Mouse (Mus musculus) intestine, embryonic 14.5 days (tissue): ENCODE measurements around the gene Tmem143. TPM values are rescaled to one million over a fixed set of nuclear protein-coding genes. Genes with fewer than 3 reads are reported as not detected.

Experiments used
- ATAC-seq: fragments of 200-750 bp; cut with Nextera tagmentation; replicated peaks from 2 replicates; pipeline ENCODE4 v1.8.0; 2017; ENCODE audit warnings: low read depth, moderate number of reproducible peaks, moderate TSS enrichment, moderate library complexity; ENCODE audit not compliant: low FRiP score, low TSS enrichment
- DNase-seq: peaks from one replicate; pipeline ENCODE4 v3.0.0-alpha.2; 2018; ENCODE audit warnings: low spot score
- H3K27ac ChIP-seq: fragments of 300-500 bp; sonication (generic); 2 replicates; pipeline ENCODE4 v1.5.1; 2014; ENCODE audit warnings: low read depth, mild to moderate bottlenecking, control low read depth
- H3K27me3 ChIP-seq: fragments of 300-500 bp; sonication (generic); replicated peaks from 2 replicates; pipeline ENCODE4 v1.6.1; 2014; ENCODE audit warnings: low read length, control low read depth; ENCODE audit not compliant: control insufficient read depth, insufficient read depth
- H3K36me3 ChIP-seq: fragments of 300-500 bp; sonication (generic); 2 replicates; pipeline ENCODE4 v1.6.1; 2014; ENCODE audit warnings: low read length, control low read depth; ENCODE audit not compliant: control insufficient read depth, insufficient read depth
- H3K4me1 ChIP-seq: fragments of 300-500 bp; sonication (generic); replicated peaks from 2 replicates; pipeline ENCODE4 v1.6.1; 2014; ENCODE audit warnings: low read length, control low read depth, mixed read lengths; ENCODE audit not compliant: control insufficient read depth, insufficient read depth
- H3K4me2 ChIP-seq: fragments of 300-500 bp; sonication (generic); 2 replicates; pipeline ENCODE4 v1.6.1; 2014; ENCODE audit warnings: low read length
- H3K4me3 ChIP-seq: fragments of 300-500 bp; sonication (generic); 2 replicates; pipeline ENCODE4 v1.5.1; 2014; ENCODE audit warnings: low read depth, low read length, control low read depth, mixed read lengths
- H3K9ac ChIP-seq: fragments of 300-500 bp; sonication (generic); 2 replicates; pipeline ENCODE4 v1.6.1; 2014; ENCODE audit warnings: mild to moderate bottlenecking, low read length
- H3K9me3 ChIP-seq: fragments of 300-500 bp; sonication (generic); 2 replicates; pipeline ENCODE4 v1.6.1; 2016; ENCODE audit warnings: low read length, control low read depth; ENCODE audit not compliant: control insufficient read depth
- WGBS: fragments of 180-500 bp; shearing (Covaris S2); extraction: QIAGEN DNeasy Blood & Tissue Kit; methylation state at CpG from one replicate; pipeline ENCODE4 v1.1.7; 2014; 5-methylcytosine and 5-hydroxymethylcytosine counted together
- polyA plus RNA-seq: library from polyadenylated mRNA; unstranded; fragments of >200 nt; fragmentation: Nextera tagmentation; extraction: Ambion mirVana; gene quantifications from 2 replicates; pipeline ENCODE4 v1.2.1, GENCODE M21; 2014

The Tmem143 gene
- 3.9 and 4.3 TPM in 2 replicates for polyA plus RNA-seq

GRCm38 (mm10) chr7:45896517-45897257 lies at the start of gene Tmem143, which contains the start of gene Syngr4:
TSS of gene Tmem143 (plus strand) at chr7:45896941.
TSS of gene Syngr4 (minus strand) at chr7:45896714.
- ATAC-seq: peak; percentile 86
- no peaks in the 10 kb centered on the region; the same call in 1 of the 2 replicates for H3K4me1 ChIP-seq
- DNase-seq: peak; percentile 93
- H3K9me3 ChIP-seq: no peaks in the 10 kb centered on the region
- WGBS: 2% methylated on average over 40 of the region's 40 CpGs
- peak within 1 kb of the TSS; percentile 57 for H3K4me3 ChIP-seq
- H3K36me3 ChIP-seq: no peaks in the 10 kb centered on the region
- H3K4me2 ChIP-seq: peak within 1 kb of the TSS; percentile 78
- H3K27ac ChIP-seq: peak within 1 kb of the TSS; percentile 76
- no peaks in the 10 kb centered on the region for H3K27me3 ChIP-seq
- H3K9ac ChIP-seq: peak within 1 kb of the TSS; percentile 64

GRCm38 (mm10) chr7:45848447-45849027 lies 48.2 kb upstream of the Tmem143 start:
- ATAC-seq: no peak
- no peak for DNase-seq
- no peak overlapping the region for H3K4me3 ChIP-seq
- H3K36me3 ChIP-seq: no peaks in the 10 kb centered on the region
- no peak overlapping the region for H3K27ac ChIP-seq
- no peak overlapping the region for H3K9ac ChIP-seq
- no peaks in the 10 kb centered on the region for H3K27me3 ChIP-seq
- H3K4me2 ChIP-seq: no peak overlapping the region
- no peaks in the 10 kb centered on the region for H3K9me3 ChIP-seq
- H3K4me1 ChIP-seq: no peaks in the 10 kb centered on the region
- WGBS: 8% methylated on average over 6 of the region's 6 CpGs

GRCm38 (mm10) chr7:45850661-45851060 lies 46.1 kb upstream of the Tmem143 start:
- WGBS: 72% methylated on average over 3 of the region's 3 CpGs
- H3K4me2 ChIP-seq: no peak overlapping the region
- no peak for ATAC-seq
- no peaks in the 10 kb centered on the region for H3K4me1 ChIP-seq
- no peaks in the 10 kb centered on the region for H3K27me3 ChIP-seq
- H3K4me3 ChIP-seq: no peak overlapping the region
- DNase-seq: no peak
- H3K9me3 ChIP-seq: no peaks in the 10 kb centered on the region
- no peak overlapping the region for H3K9ac ChIP-seq
- no peak overlapping the region for H3K27ac ChIP-seq
- H3K36me3 ChIP-seq: no peaks in the 10 kb centered on the region

GRCm38 (mm10) chr7:45853089-45853488 lies 43.7 kb upstream of the Tmem143 start:
- Histone ChIP-seq H3K27me3 (peaks cover 15% of the 10 kb centered on the region; the same call in 1 of the 2 replicates), H3K4me1 (peaks cover 6% of the 10 kb centered on the region), H3K27ac (no peak overlapping the region), H3K9ac (no peak overlapping the region), H3K4me2 (no peak overlapping the region), H3K9me3 (no peaks in the 10 kb centered on the region), H3K4me3 (no peak overlapping the region), H3K36me3 (no peaks in the 10 kb centered on the region)
- DNase-seq (no peak), ATAC-seq (no peak)
- 85% methylated on average over 12 of the region's 12 CpGs for WGBS

GRCm38 (mm10) chr7:45856950-45857901 lies 39.5 kb upstream of the Tmem143 start:
- Histone ChIP-seq H3K4me2 (peak overlapping the region; percentile 64), H3K36me3 (no peaks in the 10 kb centered on the region), H3K27me3 (peaks cover 18% of the 10 kb centered on the region; the same call in 1 of the 2 replicates), H3K9me3 (no peaks in the 10 kb centered on the region), H3K4me3 (peak overlapping the region; percentile 29), H3K27ac (no peak overlapping the region), H3K9ac (peak overlapping the region; percentile 25), H3K4me1 (peaks cover 10% of the 10 kb centered on the region)
- peak; percentile 22; the same call in 1 of the 2 replicates for ATAC-seq
- DNase-seq: peak; percentile 71
- 4% methylated on average over 30 of the region's 30 CpGs for WGBS

GRCm38 (mm10) chr7:45859008-45859407 lies 37.7 kb upstream of the Tmem143 start:
- DNase-seq (no peak), ATAC-seq (no peak)
- H3K27ac ChIP-seq: no peak overlapping the region
- H3K4me2 ChIP-seq: no peak overlapping the region
- no peaks in the 10 kb centered on the region for H3K36me3 ChIP-seq
- H3K27me3 ChIP-seq: peaks cover 18% of the 10 kb centered on the region; the same call in 1 of the 2 replicates
- no peaks in the 10 kb centered on the region for H3K9me3 ChIP-seq
- no peak overlapping the region for H3K4me3 ChIP-seq
- WGBS: 39% methylated on average over 4 of the region's 4 CpGs
- no peak overlapping the region for H3K9ac ChIP-seq
- H3K4me1 ChIP-seq: peaks cover 10% of the 10 kb centered on the region

GRCm38 (mm10) chr7:45862804-45863203 lies 33.9 kb upstream of the Tmem143 start:
- Histone ChIP-seq H3K9me3 (no peaks in the 10 kb centered on the region), H3K27me3 (peaks cover 12% of the 10 kb centered on the region), H3K4me3 (no peak overlapping the region), H3K36me3 (no peaks in the 10 kb centered on the region), H3K4me1 (peaks cover 16% of the 10 kb centered on the region), H3K4me2 (no peak overlapping the region), H3K9ac (no peak overlapping the region), H3K27ac (no peak overlapping the region)
- no peak for ATAC-seq
- no peak for DNase-seq
- WGBS: 86% methylated on average over 7 of the region's 7 CpGs

- Histone ChIP-seq H3K4me1 (peaks cover 21% of the 10 kb centered on the region), H3K9ac (no peak overlapping the region), H3K4me2 (no peak overlapping the region), H3K9me3 (no peaks in the 10 kb centered on the region), H3K27me3 (peaks cover 23% of the 10 kb centered on the region), H3K36me3 (no peaks in the 10 kb centered on the region), H3K4me3 (no peak overlapping the region), H3K27ac (no peak overlapping the region)
- 64% methylated on average over 3 of the region's 3 CpGs for WGBS
- ATAC-seq: no peak
- DNase-seq: no peak
Observed at GRCm38 (mm10) chr7:45864435-45864834, 32.3 kb upstream of the Tmem143 start.
